Mouse (Mus musculus): ENCODE results near the gene Smarcb1.
A peak's percentile ranks its signal among the peaks of the same experiment; 100 is the strongest.
"Not testable (repeated sequence)": the region's sequence is repeated elsewhere in the genome, so short reads cannot be mapped to it uniquely, and the experiment has no call there.

Smarcb1 gene

DNA sequence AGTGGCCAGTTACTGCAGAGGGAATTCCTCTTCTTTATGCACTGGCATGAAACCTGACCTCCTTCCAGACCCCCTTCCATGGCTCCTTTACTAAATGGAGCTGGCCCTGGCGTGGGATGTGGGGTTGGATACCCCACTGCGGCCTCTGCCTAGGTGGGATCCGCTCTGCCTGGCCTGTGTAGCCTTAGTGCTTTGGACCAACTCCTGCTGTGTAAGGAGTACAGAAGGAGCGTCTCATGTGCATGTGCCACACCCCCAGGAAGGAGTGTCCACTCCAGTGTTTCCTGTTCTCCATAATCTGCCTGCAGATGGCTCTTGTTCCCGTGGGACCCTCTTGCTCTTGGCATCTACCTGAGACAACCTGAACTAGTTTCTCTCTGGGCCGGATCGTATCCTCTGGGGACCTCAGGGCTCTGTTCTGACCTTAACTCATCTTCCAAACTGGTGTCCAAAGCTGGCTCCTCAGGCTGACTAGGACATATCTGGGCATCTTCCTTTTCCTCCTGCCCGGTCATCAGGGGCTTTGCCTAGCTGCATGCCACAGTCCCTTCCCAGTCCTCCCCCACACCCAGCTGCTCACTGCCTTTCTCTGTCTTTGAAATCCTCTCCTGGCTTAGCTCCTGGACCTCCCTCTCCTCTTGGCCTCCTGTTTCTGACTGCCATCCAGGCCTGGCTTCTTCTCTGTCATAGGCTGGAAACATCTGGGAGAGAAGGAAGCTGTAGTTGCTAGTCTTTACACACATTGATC lies 31.8 kb downstream of the Smarcb1 start:
- no peak for DNase-seq (ENCODE audit: low spot score in 2 of 2)

- DNase-seq (ENCODE audit: low spot score in 2 of 2) = not testable (repeated sequence)
These were observed 33.9 kb downstream of the Smarcb1 start for GRCm38 (mm10) chr10:75887504-75887903.

DNA sequence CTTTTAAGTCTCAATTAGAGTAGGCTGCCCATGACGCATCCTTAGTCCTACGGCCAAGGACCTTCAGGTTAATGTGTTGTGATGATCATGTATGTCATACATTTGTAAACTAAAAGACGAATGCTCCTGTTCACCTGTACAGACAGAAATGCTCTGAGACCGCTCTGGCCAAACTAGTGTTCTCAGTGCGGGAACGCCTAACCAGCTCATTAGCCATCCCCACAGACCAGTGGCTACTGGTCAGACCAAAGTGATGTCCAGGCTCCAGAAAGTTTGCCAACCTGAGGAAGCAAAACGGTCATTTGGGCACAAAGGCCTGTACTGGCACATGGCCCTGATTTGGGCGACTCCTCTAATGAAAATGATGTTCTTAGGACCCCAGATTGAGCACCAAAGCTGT lies 36.7 kb downstream of the Smarcb1 start:
- no peak for DNase-seq (ENCODE audit: low spot score in 2 of 2)

GRCm38 (mm10) chr10:75883232-75883552 lies 38.2 kb downstream of the Smarcb1 start:
- peak; percentile 62 to 75 for DNase-seq (ENCODE audit: low spot score in 2 of 2)

- no peak for DNase-seq (ENCODE audit: low spot score in 2 of 2)
These were observed 38.8 kb downstream of the Smarcb1 start for GRCm38 (mm10) chr10:75882433-75883231.

GRCm38 (mm10) chr10:75881578-75882432 lies 39.6 kb downstream of the Smarcb1 start:
- DNase-seq (ENCODE audit: low spot score in 2 of 2) = no peak

DNA sequence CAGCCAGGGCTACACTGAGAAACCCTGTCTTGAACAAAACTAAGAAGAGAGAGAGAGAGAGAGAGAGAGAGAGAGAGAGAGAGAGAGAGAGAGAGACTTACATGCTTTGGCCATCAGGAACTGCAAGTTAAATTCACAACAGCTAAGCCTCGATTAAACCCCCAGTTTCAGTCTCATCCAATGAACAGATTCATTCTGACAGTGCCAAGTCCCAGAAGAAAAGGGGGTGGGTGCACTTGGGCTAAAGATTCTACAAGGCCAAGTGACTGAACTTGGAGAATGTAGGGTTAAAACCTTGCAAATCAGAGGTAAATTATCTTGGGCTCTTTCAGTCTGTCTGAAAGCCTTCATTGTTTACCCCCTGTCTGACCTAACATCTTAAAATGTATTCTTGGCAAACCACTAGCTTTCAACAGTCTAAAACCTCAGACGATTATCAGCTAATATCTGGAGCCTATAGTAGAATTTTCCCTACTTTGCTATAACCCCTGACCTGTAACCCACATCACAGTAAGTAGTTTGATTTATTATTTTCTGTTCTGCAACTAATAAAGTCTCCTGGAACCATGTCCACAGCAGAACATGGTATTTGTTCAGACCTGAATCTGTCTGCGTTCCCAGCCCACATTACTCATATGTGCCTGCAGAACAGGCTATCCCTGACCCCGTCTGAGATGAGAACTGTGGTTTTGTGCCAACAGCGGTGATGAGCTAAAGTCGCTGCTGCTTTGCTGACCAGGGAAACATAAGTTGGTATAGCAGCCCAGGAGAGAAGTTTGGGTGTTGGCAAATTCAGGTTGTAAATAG lies 40.4 kb downstream of the Smarcb1 start:
- no peak for DNase-seq (ENCODE audit: low spot score in 2 of 2)

- no peak for DNase-seq (ENCODE audit: low spot score in 2 of 2)
These were observed 41.1 kb downstream of the Smarcb1 start for GRCm38 (mm10) chr10:75880351-75880750.

GRCm38 (mm10) chr10:75878836-75879235 lies 42.6 kb downstream of the Smarcb1 start:
- DNase-seq (ENCODE audit: low spot score in 2 of 2) = no peak

- DNase-seq (ENCODE audit: low spot score in 2 of 2) = no peak
These were observed 47.8 kb downstream of the Smarcb1 start for GRCm38 (mm10) chr10:75873543-75874170.

- DNase-seq (ENCODE audit: low spot score in 2 of 2) = no peak
These were observed 48.4 kb downstream of the Smarcb1 start for GRCm38 (mm10) chr10:75872915-75873542.

GRCm38 (mm10) chr10:75872025-75872914 lies 49.1 kb downstream of the Smarcb1 start:
- no peak for DNase-seq (ENCODE audit: low spot score in 2 of 2)

GRCm38 (mm10) chr10:75861587-75861986 lies 59.8 kb downstream of the Smarcb1 start:
- DNase-seq (ENCODE audit: low spot score in 2 of 2) = no peak

GRCm38 (mm10) chr10:75860746-75861145 lies 60.7 kb downstream of the Smarcb1 start:
- DNase-seq (ENCODE audit: low spot score in 2 of 2) = no peak

- DNase-seq (ENCODE audit: low spot score in 2 of 2) = peak; percentile 85 to 92
These were observed 61.5 kb downstream of the Smarcb1 start, which contains the start of gene Mif for GRCm38 (mm10) chr10:75859786-75860470. Gene Mif, minus strand, starts transcription at chr10:75860240.

DNA sequence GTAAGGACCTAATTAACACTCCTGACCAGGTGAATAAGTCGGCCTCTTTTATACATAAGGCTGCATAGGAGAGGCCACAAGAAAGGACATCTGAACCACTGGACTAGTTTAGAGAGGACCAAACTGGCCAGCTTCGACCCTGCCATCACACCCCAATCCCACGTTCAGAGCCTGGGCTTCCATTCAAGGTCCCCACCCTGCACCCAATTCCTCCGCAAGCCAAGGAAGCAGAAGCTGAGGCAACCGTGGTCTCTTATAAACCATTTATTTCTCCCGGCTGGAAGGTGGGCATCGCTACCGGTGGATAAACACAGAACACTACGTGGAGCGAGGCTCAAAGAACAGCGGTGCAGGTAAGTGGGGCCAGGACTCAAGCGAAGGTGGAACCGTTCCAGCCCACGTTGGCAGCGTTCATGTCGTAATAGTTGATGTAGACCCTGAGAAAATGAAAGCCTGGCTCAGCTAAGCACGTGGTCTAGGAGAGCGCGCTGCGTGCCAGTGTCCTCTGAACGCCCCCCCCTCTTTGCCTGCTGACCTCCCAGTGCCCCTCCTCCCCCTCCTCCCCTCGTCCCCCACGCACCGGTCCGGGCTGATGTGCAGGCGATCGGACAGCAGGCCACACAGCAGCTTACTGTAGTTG lies 62.2 kb downstream of the Smarcb1 start:
- DNase-seq (ENCODE audit: low spot score in 2 of 2) = no peak

DNA sequence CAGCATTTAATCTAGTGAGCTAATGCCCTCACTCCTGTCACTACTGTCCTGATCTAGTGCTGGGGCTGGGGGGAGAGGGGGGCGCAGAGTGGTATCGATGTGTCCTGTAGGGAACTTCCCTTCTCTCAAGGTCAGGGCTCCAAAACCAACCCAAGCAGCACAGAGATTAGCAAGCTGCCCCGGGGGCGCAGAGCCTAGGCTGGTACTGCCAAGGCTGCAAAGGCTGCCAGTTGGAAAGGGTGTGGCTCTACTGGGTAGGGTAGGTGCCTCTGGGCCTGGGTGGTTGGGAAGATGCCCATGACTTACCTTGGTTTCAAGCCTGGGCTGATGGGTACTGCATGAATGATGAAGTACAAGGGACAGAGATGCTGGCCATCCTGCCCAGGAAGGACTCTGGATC lies 63.8 kb downstream of the Smarcb1 start:
- DNase-seq (ENCODE audit: low spot score in 2 of 2) = no peak

DNA sequence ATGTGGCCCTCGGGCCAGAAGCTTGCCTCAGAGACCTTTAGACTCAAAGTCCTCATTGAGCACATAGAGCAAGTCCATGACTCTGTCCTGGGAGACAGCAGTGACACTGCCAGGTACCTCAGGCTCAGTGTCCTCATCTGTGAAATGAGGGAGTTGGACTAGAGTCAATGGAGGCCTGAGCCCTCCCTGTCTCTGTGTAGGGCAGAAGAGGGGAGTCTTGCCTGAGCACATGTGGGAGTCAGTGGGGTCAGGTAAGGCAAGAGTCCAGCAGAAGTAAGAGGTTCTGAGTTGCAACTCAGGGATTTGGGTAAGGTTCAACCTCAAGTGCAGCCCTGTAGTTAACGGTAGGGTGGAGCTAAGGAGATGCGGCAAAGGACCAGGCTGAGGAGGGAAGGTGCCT lies 64.4 kb downstream of the Smarcb1 start:
- DNase-seq (ENCODE audit: low spot score in 2 of 2) = no peak

Measured in spleen, postnatal 4 days (tissue).